ENCODE assay signal across 8 mouse cellular contexts in the genomic region with DNA sequence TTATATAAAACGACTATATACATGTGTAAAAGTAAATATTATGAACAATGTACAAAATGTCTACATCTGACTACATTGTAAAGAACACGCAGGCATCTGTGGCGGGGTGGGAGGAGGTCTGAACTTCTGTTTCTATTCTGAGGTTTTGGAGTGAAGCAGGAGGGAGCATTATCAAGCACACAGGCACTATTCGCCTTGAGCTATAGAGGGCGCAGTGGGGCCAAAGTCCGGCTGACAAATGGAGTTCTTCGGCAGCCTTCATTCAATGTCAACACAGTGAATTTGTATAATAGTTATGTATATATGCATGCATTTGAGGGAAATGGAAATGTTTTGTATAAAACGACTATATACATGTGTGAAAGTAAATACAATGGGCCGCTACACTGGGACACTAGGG. TPM values are rescaled to one million over a fixed set of nuclear protein-coding genes. Genes with fewer than 3 reads are reported as not detected.
DNase-seq lines count a peak whose midpoint lies in the region; ATAC-seq and TF ChIP-seq lines count a peak whose summit lies in the region.

No protein-coding gene starts in this region.

- peaks cover 5% of the 10 kb centered on the region for H3K4me1 ChIP-seq in bone marrow, adult 2 months (ENCODE audit: control insufficient read depth, insufficient read depth, low read length)
- H3K4me1 ChIP-seq in forebrain, embryonic 11.5 days (replicated peaks; ENCODE audit: control insufficient read depth, insufficient read depth, low read length), result peaks cover 2% of the 10 kb centered on the region; the same call in 1 of the 2 replicates

- DNase-seq in layer of hippocampus, adult 2 months (ENCODE audit: low spot score in 2 of 2), result peak in 1 of 2 experiments; percentile 35
- no peak for DNase-seq in layer of hippocampus, adult 8-10 months (ENCODE audit: low spot score in 2 of 2)
- peak; percentile 79 for DNase-seq in forebrain, embryonic 11.5 days (ENCODE audit: low spot score)
- DNase-seq in heart, postnatal 36 days, result peak; percentile 58 to 59
- peak; percentile 43 to 61 for DNase-seq in left cerebral cortex, postnatal 14 days (ENCODE audit: low spot score in 2 of 2)
- DNase-seq in splenic B cell, adult 2 months (ENCODE audit: low read depth, low spot score), result peak; percentile 48

- peak overlapping the region; percentile 52 for H3K4me2 ChIP-seq in forebrain, embryonic 11.5 days (ENCODE audit: low read depth, low read length, severe bottlenecking)

- no peaks in the 10 kb centered on the region for H3K9me3 ChIP-seq in forebrain, embryonic 11.5 days (ENCODE audit: control insufficient read depth, low read length)

- TF ChIP-seq POLR2A in bone marrow, adult 2 months (IDR thresholded peaks at IDR 0.05; ENCODE audit: borderline replicate concordance, control insufficient read depth, low read depth, low read length), result no peak

- H3K27ac ChIP-seq in layer of hippocampus, adult 2 months, result no peak overlapping the region
- no peak overlapping the region for H3K27ac ChIP-seq in bone marrow, adult 2 months (ENCODE audit: control insufficient read depth, insufficient read depth, low read depth, low read length, poor library complexity)
- H3K27ac ChIP-seq in forebrain, embryonic 11.5 days (ENCODE audit: low read depth, low read length), result no peak overlapping the region

- intact Hi-C loops in heart, postnatal 36 days (cut with DNase I), result loop anchor here (2.0 kb wide), 1 partner anchor 18 kb away; no protein-coding TSS in a partner anchor
- intact Hi-C loops in left cerebral cortex, postnatal 14 days (cut with DNase I), result no loop called here

- H3K27me3 ChIP-seq in forebrain, embryonic 11.5 days (ENCODE audit: control insufficient read depth, insufficient read depth, low read length), result no peaks in the 10 kb centered on the region
- H3K27me3 ChIP-seq in splenic B cell, adult 2 months (ENCODE audit: control insufficient read depth, insufficient read depth, low read length, poor library complexity, severe bottlenecking), result no peaks in the 10 kb centered on the region

- H3K4me3 ChIP-seq in layer of hippocampus, adult 2 months, result peak overlapping the region; percentile 33; the same call in 1 of the 2 replicates
- no peak overlapping the region for H3K4me3 ChIP-seq in bone marrow, adult 2 months (replicated peaks; ENCODE audit: control insufficient read depth, low read depth, low read length)
- H3K4me3 ChIP-seq in forebrain, embryonic 11.5 days (ENCODE audit: low read depth, low read length), result peak overlapping the region; percentile 20

- no peak for ATAC-seq in forebrain, embryonic 11.5 days (replicated peaks; ENCODE audit: low FRiP score)
- peak; percentile 97 for ATAC-seq in megakaryocyte progenitor cell, adult 5-6 weeks (replicated peaks; ENCODE audit: poor library complexity)

- WGBS in bone marrow, adult 2 months, result 5% methylated on average over 9 of the region's 9 CpGs
- WGBS in forebrain, embryonic 11.5 days, result 5% methylated on average over 9 of the region's 9 CpGs

- H3K36me3 ChIP-seq in forebrain, embryonic 11.5 days (ENCODE audit: control insufficient read depth, insufficient read depth, low read length), result no peaks in the 10 kb centered on the region
- H3K36me3 ChIP-seq in splenic B cell, adult 2 months (ENCODE audit: control insufficient read depth, insufficient read depth, low read length, poor library complexity, severe bottlenecking), result no peaks in the 10 kb centered on the region

- peak overlapping the region; percentile 40 for H3K9ac ChIP-seq in forebrain, embryonic 11.5 days (ENCODE audit: low read length)

- TF ChIP-seq CTCF in layer of hippocampus, adult 2 months (conservative IDR thresholded peaks at IDR 0.05), result peak; percentile 81
- peak; percentile 58 for TF ChIP-seq CTCF in bone marrow, adult 2 months (IDR thresholded peaks at IDR 0.05; ENCODE audit: control insufficient read depth, insufficient read depth, low read length)

RNA-seq across cellular contexts. Expression of a gene that starts 26.1 kb away (rescaled TPM):
- total RNA-seq in layer of hippocampus, adult 2 months (2021), result 10 to 100 TPM; 33.0 to 35.5 TPM
- total RNA-seq in layer of hippocampus, adult 8-10 months (2022), result 10 to 100 TPM; 36.2 to 39.9 (median 37.7) TPM
- polyA plus RNA-seq in bone marrow, adult 2 months (2011; ENCODE audit: insufficient read depth, insufficient read length, low replicate concordance, missing spikeins), result 5.0 and 14.6 TPM in 2 replicates
- 20.5 and 21.6 TPM in 2 replicates for polyA plus RNA-seq in forebrain, embryonic 11.5 days (2014; fragmentation: Nextera tagmentation; extraction: Ambion mirVana)
- total RNA-seq in heart, postnatal 36 days (2021), result 10 to 100 TPM; 11.9 to 13.8 TPM
- total RNA-seq in left cerebral cortex, postnatal 14 days (2021), result 10 to 100 TPM; 34.0 to 35.3 TPM
- total RNA-seq in megakaryocyte progenitor cell, adult 5-6 weeks (2015), result 30.8 and 34.5 TPM in 2 replicates
- total RNA-seq in megakaryocyte progenitor cell, adult 5-6 weeks (2017), result 4.0 and 7.4 TPM in 2 replicates

RNA-seq across cellular contexts. Expression of a gene that starts 57.3 kb away (rescaled TPM):
- not detected for total RNA-seq in layer of hippocampus, adult 2 months (2021)
- not detected for total RNA-seq in layer of hippocampus, adult 8-10 months (2022)
- polyA plus RNA-seq in bone marrow, adult 2 months (2011; ENCODE audit: insufficient read depth, insufficient read length, low replicate concordance, missing spikeins), result 1.6 TPM in 1 of 2 replicates, not detected in the other
- not detected in 2 replicates for polyA plus RNA-seq in forebrain, embryonic 11.5 days (2014; fragmentation: Nextera tagmentation; extraction: Ambion mirVana)
- not detected for total RNA-seq in heart, postnatal 36 days (2021)
- total RNA-seq in left cerebral cortex, postnatal 14 days (2021), result not detected
- not detected in 2 replicates for total RNA-seq in megakaryocyte progenitor cell, adult 5-6 weeks (2015)
- total RNA-seq in megakaryocyte progenitor cell, adult 5-6 weeks (2017), result not detected in 2 replicates

Comparison
In these comparisons a context has a peak if more than half of its experiments do, and no peak if none do; other contexts are left out.
1. DNase-seq: peak in forebrain, embryonic 11.5 days (single experiment), heart, postnatal 36 days (2 of 2), left cerebral cortex, postnatal 14 days (2 of 2) and splenic B cell, adult 2 months (single experiment); none in layer of hippocampus, adult 8-10 months (0 of 2).